In the genomic region with DNA sequence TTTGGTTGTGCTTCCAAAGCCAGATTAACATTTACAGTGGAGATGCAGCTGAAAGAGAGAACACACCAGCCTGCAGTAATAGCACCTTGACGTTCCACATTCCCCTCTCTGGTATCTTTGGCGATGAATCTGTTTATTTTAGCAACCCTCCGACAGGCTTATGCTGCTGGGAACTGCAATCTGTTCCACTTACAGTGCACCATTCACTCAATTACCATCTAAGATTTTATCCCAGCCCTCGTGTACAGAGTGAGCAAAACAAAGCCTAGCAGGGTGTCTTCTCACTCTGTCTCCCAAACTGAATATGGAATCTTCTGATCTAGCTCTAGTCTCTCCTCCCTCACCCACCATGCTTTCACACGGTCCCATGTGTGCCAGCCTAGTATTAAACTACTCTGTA, we compare ENCODE assay signal across 13 mouse cellular contexts. TPM values are rescaled to one million over a fixed set of nuclear protein-coding genes. Genes with fewer than 3 reads are reported as not detected.
A peak's percentile ranks its signal among the peaks of the same experiment; 100 is the strongest.
DNase-seq lines count a peak whose midpoint lies in the region; ATAC-seq lines count a peak whose summit lies in the region.
"Had no signal": no experiment of that assay in that cellular context is flagged by ENCODE, and none has a peak within 500 bp of the region (broad histone marks: within the 10 kb centered on the region; RNA-seq: fewer than 3 reads in every experiment).

No protein-coding gene starts in this region.

- ATAC-seq in megakaryocyte-erythroid progenitor cell, adult 5-6 weeks (replicated peaks; ENCODE audit: low FRiP score, low TSS enrichment, poor library complexity, severe bottlenecking), result no peak

- DNase-seq in layer of hippocampus, adult 18-20 months (ENCODE audit: low spot score in 2 of 2), result peak; percentile 24 to 75
- DNase-seq in layer of hippocampus, adult 9-10 months (ENCODE audit: low spot score), result no peak
- peak; percentile 61 for DNase-seq in right cerebral cortex, adult 18-20 months
- no peak for DNase-seq in right cerebral cortex, postnatal 14 days
- DNase-seq in frontal cortex, postnatal 14 days (ENCODE audit: low spot score in 2 of 2), result peak; percentile 32 to 36
- peak; percentile 44 to 66 for DNase-seq in right cerebral cortex, postnatal 36 days (ENCODE audit: low spot score in 2 of 2)
- DNase-seq in thymus, postnatal 25 days, result no peak
- DNase-seq: cerebellum, postnatal 10 days; embryo, embryonic 11 days; gastrocnemius, postnatal 36 days; lung, postnatal 14 days had no signal

RNA-seq across cellular contexts. Expression of a gene that starts 36.5 kb away (rescaled TPM):
- 100 to 1,000 TPM; 126 to 132 TPM for total RNA-seq in layer of hippocampus, adult 18-20 months (2021)
- total RNA-seq in megakaryocyte-erythroid progenitor cell, adult 5-6 weeks (2014; fragmentation: Nextera tagmentation), result not detected in 2 replicates
- total RNA-seq in megakaryocyte-erythroid progenitor cell, adult 5-6 weeks (2017), result not detected in 2 replicates
- total RNA-seq: G1E; gastrocnemius, postnatal 36 days had no signal

Comparison
In these comparisons a context has a peak if more than half of its experiments do, and no peak if none do; other contexts are left out.
1. DNase-seq: peak in layer of hippocampus, adult 18-20 months (2 of 2), right cerebral cortex, adult 18-20 months (single experiment), frontal cortex, postnatal 14 days (2 of 2) and right cerebral cortex, postnatal 36 days (2 of 2); none in layer of hippocampus, adult 9-10 months (single experiment), right cerebral cortex, postnatal 14 days (single experiment) and thymus, postnatal 25 days (single experiment).
2. RNA of a gene that starts 36.5 kb away (total RNA-seq): 126 to 132 TPM in layer of hippocampus, adult 18-20 months; not detected in megakaryocyte-erythroid progenitor cell, adult 5-6 weeks; every median in the first group is over 100 times any median in the second.